Mouse (Mus musculus) forebrain, embryonic 16.5 days (tissue): Measurements from ENCODE around the gene Adprhl2. TPM values are rescaled to one million over a fixed set of nuclear protein-coding genes. Genes with fewer than 3 reads are reported as not detected.

Source experiments
- polyA plus RNA-seq: library from polyadenylated mRNA; unstranded; fragments of >200 nt; fragmentation: Nextera tagmentation; extraction: Ambion mirVana; gene quantifications from 2 replicates; pipeline ENCODE4 v1.2.1, GENCODE M21; 2015

Adprhl2 gene
- polyA plus RNA-seq, 1 experiment from 2014 or later, result 88.1 TPM

Other genes starting within 250 kb of the Adprhl2 start
- gene Lsm10, start 225.1 kb downstream of the Adprhl2 start, polyA plus RNA-seq, result 60.2 and 60.6 TPM in 2 replicates
- gene Stk40, start 217.7 kb downstream of the Adprhl2 start, polyA plus RNA-seq, result 33.5 and 34.7 TPM in 2 replicates
- 10.1 and 10.2 TPM in 2 replicates for gene Eva1b, start 174.0 kb downstream of the Adprhl2 start, polyA plus RNA-seq
- 0.87 and 1.2 TPM in 2 replicates for gene Sh3d21, start 158.2 kb downstream of the Adprhl2 start, polyA plus RNA-seq
- 172 and 187 TPM in 2 replicates for gene Thrap3, start 118.9 kb downstream of the Adprhl2 start, polyA plus RNA-seq
- 64.7 and 68.7 TPM in 2 replicates for gene Map7d1, start 65.4 kb downstream of the Adprhl2 start, polyA plus RNA-seq
- gene Trappc3, start 59.4 kb downstream of the Adprhl2 start, polyA plus RNA-seq, result 179 and 192 TPM in 2 replicates
- 2.1 and 3.6 TPM in 2 replicates for gene Col8a2, start 34.9 kb downstream of the Adprhl2 start, polyA plus RNA-seq
- 15.1 and 15.3 TPM in 2 replicates for gene Tekt2, start 4.0 kb upstream of the Adprhl2 start, polyA plus RNA-seq
- gene Ago3, start 107.9 kb upstream of the Adprhl2 start, polyA plus RNA-seq, result 16.1 and 18.7 TPM in 2 replicates
- gene Ago1, start 146.9 kb upstream of the Adprhl2 start, polyA plus RNA-seq, result 14.9 and 16.1 TPM in 2 replicates
- gene Ago4, start 211.8 kb upstream of the Adprhl2 start, polyA plus RNA-seq, result 9.0 and 9.3 TPM in 2 replicates
- gene Clspn, start 235.2 kb upstream of the Adprhl2 start, polyA plus RNA-seq, result 12.0 and 13.6 TPM in 2 replicates